Mouse (Mus musculus) heart, postnatal 10 days (tissue): ENCODE results near the gene Fancc. TPM values are rescaled to one million over a fixed set of nuclear protein-coding genes. Genes with fewer than 3 reads are reported as not detected.

Source experiments
- DNase-seq, 2 experiments: peaks; one replicate each; pipeline ENCODE4 v3.0.0; 2021
- intact Hi-C: fragments of 180-260 bp; cut with DNase I; formaldehyde crosslinking; loops from one replicate; pipeline ENCODE4 v1.15.1; 2025
- total RNA-seq, 2 experiments: library from RNA; stranded (reverse); gene quantifications; 2 replicates each; pipeline ENCODE4 v1.2.3; 2021

The Fancc gene
- total RNA-seq, 2 experiments from 2014 or later = 7.4 to 9.6 TPM

DNA sequence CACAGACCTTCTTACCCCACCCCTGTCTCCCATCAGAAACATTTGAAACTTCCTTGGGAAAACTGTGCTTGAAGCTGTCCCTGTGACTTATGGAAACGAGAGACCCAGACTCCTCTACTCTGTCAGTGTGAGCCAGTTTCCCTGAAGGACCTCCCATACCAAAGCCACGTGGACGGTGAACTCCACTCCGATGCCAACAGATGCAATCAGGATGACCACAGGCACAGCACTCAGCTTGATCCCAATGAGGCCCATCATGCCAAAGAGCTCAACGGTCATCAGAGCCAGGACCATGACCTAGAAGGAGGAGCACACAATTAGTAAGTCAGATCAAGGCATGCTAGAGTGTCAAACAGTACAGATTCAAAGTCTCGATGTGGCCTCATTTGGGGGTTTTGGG is 23.0 kb upstream of the Fancc start:
- DNase-seq = no peak
- intact Hi-C loops = loop anchor here (10.0 kb wide), 1 partner anchor 515 kb away; no protein-coding TSS in a partner anchor

DNA sequence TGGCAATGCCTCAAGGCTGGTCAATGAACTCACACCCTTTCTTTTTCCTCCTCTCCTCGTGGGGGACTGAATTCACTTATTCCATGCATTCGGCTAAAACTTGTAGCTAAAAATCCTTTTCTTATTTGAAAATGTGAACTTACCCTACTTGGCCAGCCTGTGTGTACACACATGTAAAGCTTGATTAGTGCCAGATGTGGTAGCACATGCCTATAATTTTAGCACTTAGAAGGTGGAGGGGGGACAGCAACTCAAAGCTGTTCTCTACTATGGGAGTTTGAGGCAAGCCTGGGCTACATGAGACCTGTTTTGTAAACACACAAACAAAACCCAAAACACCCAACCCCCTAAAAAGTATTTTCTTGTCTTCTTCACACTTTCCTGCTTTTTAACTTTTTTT is 19.5 kb upstream of the Fancc start:
- DNase-seq = no peak
- intact Hi-C loops = no loop called here

DNA sequence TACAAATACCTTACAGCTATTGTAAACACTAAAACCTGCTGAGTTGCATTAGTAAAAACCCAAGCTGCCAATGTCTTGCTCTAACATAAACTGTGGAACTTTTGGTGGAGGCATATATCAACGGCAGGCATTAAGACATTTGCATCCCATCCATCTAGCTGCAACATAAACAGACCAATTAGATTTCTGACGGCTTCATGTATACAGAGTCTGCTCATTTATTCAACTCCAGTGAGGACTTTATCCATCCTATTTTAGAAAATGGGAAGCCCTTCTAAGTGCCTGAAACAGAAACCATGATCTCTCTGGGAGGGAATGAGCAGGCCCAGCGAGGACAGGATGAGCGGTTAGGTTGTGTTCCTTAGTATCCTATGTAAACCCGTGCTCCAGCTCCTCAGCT is 18.5 kb upstream of the Fancc start:
- intact Hi-C loops = no loop called here
- no peak for DNase-seq

DNA sequence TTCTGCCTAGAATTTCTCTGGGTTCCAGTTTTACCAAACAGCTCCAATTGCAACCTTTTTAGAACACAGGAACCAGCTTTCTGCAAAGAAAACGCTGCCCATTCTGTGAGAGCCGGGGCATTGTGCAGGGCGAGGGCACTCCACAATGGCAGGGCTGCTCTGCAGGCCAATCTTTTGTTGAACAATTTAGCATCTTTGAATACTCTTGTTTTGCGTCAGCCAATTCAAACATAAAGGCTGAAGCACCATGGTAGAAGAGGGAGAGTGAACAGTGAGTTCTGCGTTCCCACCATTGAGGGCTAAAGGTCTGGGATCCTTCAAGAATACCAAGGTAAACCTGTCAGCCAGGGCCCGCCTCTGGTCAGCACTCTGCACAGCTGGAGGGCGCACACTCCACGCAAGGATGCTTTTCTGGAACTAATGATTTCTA is 17.9 kb upstream of the Fancc start:
- DNase-seq = no peak
- intact Hi-C loops = no loop called here

DNA sequence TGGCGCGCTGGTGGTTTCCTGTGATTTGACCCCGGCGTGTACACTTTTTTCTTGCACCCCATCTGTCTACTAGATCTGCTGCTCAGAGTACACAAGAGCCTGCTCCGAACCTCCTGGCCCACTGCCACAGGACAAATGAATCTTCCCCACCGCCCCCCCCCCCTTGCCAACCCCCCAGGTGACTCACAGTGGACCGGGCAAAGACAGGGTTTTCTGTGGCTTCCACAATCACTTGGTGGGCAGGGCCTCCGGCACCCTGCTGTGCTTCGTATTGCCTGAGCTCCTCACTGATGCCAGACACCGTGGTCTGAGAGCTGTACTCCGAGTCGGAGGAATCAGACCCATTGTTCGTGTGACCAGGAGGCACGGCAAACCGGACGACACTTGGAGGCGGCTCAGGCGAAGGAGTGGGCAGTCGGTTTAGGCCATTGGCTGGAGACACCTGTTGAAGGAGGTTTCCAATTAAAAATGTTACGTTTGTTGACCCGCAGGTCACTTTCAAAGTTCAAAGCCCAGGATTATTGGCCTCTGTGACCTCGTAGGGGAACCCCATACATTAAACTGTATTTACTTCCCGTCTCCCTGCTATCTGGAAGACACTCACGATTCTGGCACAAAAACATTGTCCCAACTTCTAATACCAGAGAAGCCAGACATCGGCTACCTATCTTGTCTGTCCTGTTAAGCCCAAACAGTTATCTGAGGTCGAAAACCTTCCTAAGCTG is 16.5 kb upstream of the Fancc start:
- DNase-seq = no peak
- intact Hi-C loops = no loop called here

DNA sequence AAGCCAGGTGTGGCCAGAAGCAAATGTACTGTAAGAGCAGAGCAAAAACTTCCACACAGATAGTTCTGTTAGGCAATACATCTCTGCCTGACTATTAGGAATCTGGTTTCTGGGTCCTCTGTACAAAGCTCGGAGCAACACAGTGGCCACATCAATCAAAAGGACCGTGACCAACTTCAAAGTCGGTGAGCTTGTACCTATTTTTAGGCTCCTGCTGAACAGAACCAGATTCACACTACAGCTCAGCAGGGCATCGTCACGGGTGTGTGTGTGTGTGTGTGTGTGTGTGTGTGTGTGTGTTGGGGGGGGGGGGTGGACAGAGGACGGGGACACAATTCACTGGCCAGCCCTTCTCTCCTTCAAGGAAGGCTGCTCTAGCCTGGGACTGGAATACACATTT is 15.3 kb upstream of the Fancc start:
- no peak for DNase-seq
- intact Hi-C loops = no loop called here

DNA sequence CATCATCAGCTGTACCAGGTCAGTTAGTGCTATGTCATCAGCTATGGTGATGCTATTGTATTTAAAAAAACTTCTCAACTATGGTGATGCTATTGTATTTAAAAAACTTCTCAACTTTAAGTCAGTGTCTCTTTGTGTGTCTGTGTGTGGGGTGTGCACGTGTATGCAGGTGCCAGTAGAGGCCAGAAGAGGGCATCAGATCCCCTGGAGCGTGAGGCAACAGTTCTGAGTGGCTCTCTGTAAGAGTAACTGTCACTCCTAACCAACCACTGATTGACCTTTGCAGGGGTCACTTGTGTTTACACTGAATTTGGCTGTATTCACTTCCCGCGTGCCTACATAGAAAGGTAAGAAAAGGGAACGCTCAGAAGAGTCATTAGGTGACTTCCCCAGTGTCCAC is 10.7 kb upstream of the Fancc start:
- intact Hi-C loops = no loop called here
- no peak for DNase-seq

DNA sequence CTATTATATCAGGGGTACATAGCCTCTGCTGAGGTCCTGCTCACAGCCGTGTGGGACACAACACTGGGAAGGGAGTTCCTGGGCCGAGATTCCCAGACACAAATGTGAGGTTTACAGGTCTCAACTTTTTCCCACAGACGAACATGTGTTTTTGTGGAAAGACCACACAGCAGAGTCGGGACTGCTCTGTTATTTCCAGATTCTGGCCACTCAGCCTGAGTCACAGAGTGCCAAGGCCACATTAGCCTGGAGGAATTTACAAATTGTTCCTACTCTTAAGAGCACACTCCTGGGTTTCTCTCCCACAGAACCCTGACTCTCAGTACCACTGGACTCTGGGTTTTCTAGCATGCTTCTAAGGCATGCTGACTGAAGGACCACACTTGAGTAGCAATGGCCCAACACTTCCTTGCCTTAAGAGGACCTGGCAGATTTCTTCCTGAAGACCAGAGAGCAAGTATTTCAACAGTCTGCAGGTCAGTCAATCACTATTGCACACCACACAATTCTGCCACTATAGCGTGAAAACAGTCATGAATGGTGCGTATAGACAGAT is 10.0 kb upstream of the Fancc start:
- intact Hi-C loops = no loop called here
- no peak for DNase-seq

DNA sequence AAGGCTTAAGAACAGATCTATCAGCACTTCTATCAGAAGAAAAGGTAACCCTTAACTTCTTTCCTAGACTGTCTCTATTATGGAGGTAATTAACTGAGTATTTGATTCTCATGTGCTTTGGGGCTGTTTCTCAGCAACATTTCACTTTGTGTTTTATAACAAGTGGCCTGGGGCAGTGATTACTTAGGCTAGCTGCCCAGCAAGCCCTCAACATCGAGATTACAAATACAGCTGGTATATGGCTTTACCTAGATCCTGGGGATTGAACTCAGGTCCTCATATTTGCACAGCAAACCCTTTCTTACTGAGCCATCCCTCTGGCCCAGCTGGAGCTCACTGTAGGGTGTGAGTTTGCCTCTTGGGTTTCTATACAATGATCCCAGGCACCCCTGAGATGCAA is 9.3 kb upstream of the Fancc start:
- no peak for DNase-seq
- intact Hi-C loops = no loop called here

DNA sequence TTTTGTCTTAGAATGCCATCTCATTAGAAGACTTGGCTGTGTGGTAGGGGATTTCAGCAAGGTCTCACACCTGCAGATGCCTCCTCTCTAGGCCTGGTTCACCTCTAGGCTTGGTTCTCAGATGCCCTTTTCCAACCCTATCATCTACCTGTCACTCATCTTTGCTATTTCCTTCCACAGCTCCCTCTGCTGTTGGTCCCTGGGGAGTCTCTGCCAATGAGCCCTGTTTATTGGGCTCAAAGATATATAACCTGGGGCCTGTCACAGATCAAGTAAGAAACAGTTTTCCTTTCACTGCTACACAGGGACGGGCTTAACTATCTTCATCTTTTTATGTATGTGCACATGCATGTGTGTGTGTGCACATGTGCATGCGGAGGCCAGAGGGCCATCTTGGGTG is 5.3 kb upstream of the Fancc start:
- DNase-seq = no peak
- intact Hi-C loops = no loop called here

DNA sequence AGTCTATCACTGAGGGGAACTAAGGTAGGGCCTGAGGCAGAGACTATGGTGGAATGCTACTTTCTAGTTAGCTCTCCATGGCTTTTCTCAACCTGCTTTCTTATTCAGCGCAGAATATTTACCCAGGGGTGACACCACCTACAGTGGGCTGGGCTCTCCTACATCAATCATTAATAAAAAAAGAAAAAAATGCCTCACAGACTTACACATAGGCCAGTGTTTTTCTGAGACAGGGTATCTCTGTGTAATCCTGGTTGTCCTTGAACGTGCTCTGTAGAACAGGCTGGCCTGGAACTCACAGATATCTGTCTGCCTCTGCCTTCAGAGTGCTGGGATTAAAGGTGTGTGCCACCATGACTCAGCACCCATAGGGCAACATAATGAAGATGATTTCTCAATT is 2.4 kb upstream of the Fancc start:
- intact Hi-C loops = no loop called here
- DNase-seq = no peak

DNA sequence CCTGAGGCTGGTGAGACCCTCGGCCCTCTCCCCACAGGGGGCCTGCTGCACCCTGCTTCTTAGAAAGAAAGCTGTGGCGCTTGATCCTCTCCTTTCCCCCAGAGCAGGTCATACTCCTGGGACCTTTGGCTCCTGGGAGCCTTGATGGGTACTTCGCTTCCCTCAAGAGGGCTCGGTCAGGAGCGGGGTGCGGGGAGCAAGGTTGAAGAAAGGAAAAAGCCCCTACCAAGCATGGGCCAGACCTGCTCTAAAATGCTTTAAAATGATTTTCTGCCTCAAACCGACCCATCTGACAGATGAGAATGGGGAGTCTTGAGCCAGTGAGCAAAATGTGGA is 9.4 kb downstream of the Fancc start:
- intact Hi-C loops = no loop called here

DNA sequence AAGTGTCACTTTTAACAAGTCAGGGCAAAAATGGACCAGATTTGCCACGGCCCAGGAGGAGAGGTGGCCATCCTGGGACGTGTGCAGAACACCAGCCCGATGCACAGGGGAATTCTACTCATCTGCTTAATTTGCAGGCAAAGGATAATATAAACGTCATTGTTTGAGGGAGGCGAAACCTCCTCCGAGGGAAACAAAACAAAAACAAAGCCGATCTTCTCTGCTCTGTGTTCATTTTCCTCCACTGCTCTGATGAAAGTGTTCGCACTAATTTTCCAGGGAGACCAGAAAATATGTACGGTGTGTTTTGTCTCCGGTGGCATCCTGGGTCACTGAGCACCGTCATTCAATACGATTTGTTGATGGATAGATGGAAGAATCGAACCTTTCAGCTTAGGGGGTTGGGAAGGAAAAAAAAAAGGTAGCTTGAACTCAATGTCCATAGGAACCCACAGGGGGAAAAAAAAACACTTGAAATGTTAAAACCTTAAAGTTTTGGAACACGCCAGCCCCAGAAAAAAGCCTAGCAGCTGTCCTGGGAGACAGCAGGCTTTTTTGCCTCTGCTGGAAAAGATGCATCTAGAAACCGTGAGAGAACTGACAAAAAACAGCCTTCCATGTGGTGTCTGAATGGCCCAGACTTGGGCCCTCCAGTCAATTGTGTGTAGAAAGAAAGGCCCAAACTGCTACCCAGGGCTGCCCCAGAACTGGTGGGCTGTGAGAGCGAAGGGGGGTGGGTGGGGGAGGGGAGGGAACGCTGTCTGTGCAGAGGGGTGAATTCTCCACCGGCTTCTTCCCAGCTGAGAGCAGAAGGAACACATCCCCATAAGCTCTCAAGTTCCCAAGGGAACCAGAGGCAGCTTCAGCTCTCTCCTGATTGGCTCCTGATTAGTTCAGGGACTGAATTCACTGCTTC is 10.0 kb downstream of the Fancc start:
- intact Hi-C loops = no loop called here
- DNase-seq = no peak

More for the DNA sequence above, 9.4 kb downstream of the Fancc start:
- no peak for DNase-seq

DNA sequence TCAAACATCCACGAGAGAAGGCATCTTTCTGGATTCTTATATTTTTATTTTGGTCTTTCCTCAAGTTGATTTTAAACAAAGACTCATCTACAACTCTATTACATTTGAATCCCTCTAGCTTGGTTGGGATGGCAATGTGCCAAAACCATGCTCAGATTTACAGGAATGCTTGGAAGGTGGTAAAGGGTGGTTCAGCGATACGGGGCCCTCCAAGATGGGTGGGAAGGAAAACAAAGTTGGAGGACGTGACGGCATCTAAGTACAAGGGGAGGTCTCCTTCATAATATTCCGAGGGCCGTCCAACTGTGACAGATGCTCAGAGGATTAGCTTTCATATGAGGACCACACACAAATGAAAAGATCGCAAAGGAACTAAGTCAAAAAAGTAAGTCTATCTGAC is 21.7 kb downstream of the Fancc start:
- intact Hi-C loops = no loop called here
- no peak for DNase-seq

DNA sequence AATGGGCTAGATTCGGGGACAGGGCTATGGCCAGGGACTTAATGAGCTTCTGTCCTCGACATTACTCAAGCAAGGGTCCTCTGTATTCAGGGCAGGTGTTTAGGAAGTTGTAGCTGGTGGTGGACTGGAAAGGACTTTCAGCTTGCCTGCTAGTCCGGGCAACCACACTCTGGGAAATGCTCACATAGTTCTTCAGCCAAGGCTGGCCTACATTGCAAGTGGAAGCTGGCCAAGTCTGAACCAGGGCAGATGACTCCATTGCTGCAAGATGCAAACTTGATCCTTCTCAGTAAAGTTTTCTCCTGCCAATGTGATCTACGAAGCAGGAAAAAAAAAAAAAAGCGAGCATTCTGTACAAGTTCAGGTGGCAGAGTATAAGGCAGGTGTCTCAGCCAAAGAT is 44.2 kb downstream of the Fancc start:
- intact Hi-C loops = no loop called here
- DNase-seq = no peak

DNA sequence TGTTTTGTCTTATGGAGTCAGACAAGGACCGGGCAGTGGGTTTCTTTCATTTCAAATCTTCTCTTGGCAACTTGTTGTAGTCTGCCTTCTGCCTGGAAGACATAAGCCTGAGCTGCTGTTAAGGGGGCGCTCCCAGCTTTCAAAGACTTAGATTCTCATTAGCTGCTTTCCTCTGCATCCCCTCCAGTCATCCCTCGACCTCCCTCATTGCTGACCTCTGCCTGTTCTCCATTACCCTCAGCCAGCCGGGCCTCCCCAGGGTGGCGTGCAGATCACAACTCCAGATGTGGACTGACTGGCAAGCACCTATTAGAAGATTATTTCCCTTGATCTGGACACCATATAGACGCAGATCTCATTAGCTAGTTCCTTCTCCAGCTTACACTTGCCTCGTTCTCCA is 45.9 kb downstream of the Fancc start:
- intact Hi-C loops = no loop called here

DNA sequence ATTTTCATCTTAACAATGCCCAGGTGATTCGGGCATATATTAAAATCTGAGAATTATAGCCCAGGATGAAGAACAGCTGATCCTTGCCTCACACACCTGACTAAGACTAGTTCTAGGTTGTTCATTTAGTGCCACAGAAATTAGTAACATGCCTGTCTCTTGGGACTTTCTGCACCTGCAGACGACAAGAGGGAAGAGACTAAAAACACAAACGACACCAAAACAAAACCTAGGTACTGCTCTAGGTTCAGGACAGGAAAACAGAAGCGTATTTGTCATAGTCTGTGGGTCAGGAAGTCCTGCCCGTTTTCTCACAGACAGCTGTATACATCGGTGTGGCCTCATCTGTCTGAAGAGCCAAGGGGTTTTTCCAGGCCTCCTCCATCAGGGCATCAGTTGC is 51.7 kb downstream of the Fancc start:
- DNase-seq = no peak
- intact Hi-C loops = no loop called here

More for the DNA sequence above, 45.9 kb downstream of the Fancc start:
- DNase-seq = no peak

DNA sequence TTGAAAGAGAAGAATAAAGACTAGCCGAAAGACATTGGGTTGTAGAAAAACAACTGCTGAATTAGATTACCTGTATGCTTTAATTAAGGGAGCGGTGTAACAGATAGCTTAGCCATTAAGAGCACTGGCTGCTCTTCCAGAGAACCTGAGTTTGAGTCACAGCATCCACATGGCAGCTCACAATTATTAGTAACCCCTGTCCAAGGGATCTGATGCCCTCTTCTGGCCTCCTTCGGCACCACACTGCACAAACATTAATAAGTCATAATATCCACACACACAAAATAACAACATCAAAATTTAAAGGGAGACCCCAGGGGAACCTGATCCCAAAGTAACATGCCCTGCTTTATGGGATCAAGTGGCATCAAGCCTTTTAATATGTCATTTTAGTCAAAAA is 64.3 kb downstream of the Fancc start:
- intact Hi-C loops = loop anchor here (5.0 kb wide), 2 partner anchors 135 to 385 kb away; partner anchors contain the start of gene Ercc6l2
- DNase-seq = peak in 1 of 2 experiments; percentile 18

DNA sequence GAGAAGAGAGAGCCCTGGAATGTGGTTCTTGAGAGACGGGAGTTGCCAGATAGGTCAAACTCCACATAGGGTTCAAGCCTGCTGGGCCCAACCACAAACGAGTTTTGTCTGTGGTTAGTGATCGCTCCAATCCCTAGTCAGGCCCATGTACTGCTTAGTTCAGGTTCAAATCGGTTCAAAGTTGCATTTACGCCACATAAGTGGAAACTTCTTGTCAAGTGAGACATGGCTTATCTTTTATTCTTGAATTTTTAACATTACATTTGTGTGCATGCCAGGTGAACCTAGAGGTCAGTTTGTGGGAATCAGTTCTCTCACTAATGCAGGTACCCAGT is 65.3 kb downstream of the Fancc start:
- intact Hi-C loops = loop anchor here (5.0 kb wide), 2 partner anchors 135 to 385 kb away; partner anchors contain the start of gene Ercc6l2
- no peak for DNase-seq

DNA sequence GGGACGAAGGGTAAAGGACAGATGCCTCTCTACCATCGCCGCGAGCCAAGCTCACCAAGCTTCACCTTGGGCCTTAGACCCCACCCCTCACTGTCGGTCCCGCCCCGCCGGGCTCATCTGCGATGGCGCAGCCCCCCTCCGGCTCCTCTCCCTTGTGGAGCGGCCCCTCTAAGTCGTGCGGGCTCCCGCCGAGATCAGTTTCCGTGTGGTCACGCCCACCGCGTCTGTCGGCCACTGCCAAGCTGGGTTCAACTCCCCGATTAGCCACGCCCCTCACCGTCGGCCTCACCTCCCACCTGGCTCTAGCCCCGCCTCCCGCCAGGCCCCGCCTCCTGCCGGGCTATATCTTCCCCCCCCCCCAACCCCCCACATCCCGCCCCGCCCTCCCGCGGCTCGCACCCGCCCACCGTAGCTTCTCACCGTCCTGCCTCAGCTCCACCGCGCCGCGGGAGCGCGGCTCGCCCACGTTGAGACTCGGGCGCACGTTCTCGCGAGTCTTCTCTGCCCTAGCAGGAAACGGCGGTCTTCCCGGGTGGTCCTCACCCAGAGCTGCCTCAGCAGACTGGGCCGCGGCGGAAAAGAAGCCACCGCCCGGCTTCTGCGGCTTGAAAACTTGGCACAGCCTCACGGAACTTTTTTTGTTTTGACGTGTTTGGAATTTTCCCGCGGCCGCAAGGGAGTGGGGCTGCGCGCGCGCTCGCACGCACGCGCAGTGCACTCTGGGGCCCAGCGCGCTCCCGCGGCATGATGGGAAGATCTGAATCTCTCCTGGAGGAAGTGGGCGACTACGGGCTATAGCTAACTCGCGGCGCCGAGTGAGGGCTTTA is 65.8 kb downstream of the Fancc start:
- intact Hi-C loops = loop anchor here (5.0 kb wide), 2 partner anchors 136 to 386 kb away; partner anchors contain the start of gene Ercc6l2
- peak; percentile 93 for DNase-seq

DNA sequence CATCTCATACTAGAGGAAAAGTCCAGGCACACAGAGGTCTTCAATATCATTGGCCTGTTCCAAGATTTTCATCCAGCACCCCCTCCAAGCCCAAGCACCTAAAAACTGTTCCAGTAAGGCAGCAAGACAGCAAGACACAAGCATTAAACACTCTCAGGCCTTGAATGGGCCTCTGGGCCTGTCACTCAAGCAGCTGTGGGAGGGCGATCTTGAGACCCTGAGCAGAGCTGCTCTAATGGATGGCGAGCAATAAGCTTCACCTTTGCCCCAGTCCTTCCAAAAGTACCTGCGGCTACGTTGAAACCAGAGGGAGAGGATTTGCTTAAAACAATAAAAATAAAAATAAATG is 66.4 kb downstream of the Fancc start:
- intact Hi-C loops = loop anchor here (5.0 kb wide), 2 partner anchors 137 to 387 kb away; partner anchors contain the start of gene Ercc6l2
- DNase-seq = no peak
